Mouse (Mus musculus) heart, postnatal 0 days (tissue): ENCODE results near the gene Rwdd4a. TPM values are rescaled to one million over a fixed set of nuclear protein-coding genes. Genes with fewer than 3 reads are reported as not detected.

Experiments
- ATAC-seq: fragments of 200-750 bp; cut with Nextera tagmentation; 2 replicates; pipeline ENCODE4 v1.8.0; 2017; ENCODE audit warnings: low read depth, moderate number of reproducible peaks, moderate library complexity; ENCODE audit not compliant: insufficient read depth
- DNase-seq: peaks from one replicate; pipeline ENCODE4 v3.0.0-alpha.2; 2016; ENCODE audit warnings: low spot score
- H3K27ac ChIP-seq: fragments of 300-500 bp; sonication (generic); 2 replicates; pipeline ENCODE4 v1.5.1; 2014; ENCODE audit warnings: low read depth, mild to moderate bottlenecking
- H3K27me3 ChIP-seq: fragments of 300-500 bp; sonication (generic); 2 replicates; pipeline ENCODE4 v1.6.1; 2014; ENCODE audit warnings: low read length, mixed read lengths; ENCODE audit not compliant: control insufficient read depth, insufficient read depth
- H3K36me3 ChIP-seq: fragments of 300-500 bp; sonication (generic); replicated peaks from 2 replicates; pipeline ENCODE4 v1.6.1; 2014; ENCODE audit warnings: low read length, mixed read lengths; ENCODE audit not compliant: control insufficient read depth, insufficient read depth
- H3K4me1 ChIP-seq: fragments of 300-500 bp; sonication (generic); 2 replicates; pipeline ENCODE4 v1.6.1; 2014; ENCODE audit warnings: antibody characterized with exemption; ENCODE audit not compliant: control insufficient read depth, insufficient read depth
- H3K4me2 ChIP-seq: fragments of 300-500 bp; sonication (generic); 2 replicates; pipeline ENCODE4 v1.6.1; 2014; ENCODE audit warnings: low read depth, mild to moderate bottlenecking, low read length, moderate library complexity
- H3K4me3 ChIP-seq: fragments of 300-500 bp; sonication (generic); 2 replicates; pipeline ENCODE4 v1.5.1; 2014; ENCODE audit warnings: low read depth, low read length
- H3K9ac ChIP-seq: fragments of 300-500 bp; sonication (generic); replicated peaks from 2 replicates; pipeline ENCODE4 v1.6.1; 2014; ENCODE audit warnings: low read depth, low read length, mixed read lengths
- H3K9me3 ChIP-seq: fragments of 300-500 bp; sonication (generic); replicated peaks from 2 replicates; pipeline ENCODE4 v1.6.1; 2016; ENCODE audit warnings: low read length; ENCODE audit not compliant: control insufficient read depth
- CTCF ChIP-seq: IDR thresholded peaks from 2 replicates; pipeline ENCODE4 v1.5.1; 2016; ENCODE audit warnings: antibody characterized with exemption, control low read depth, low read depth
- EP300 ChIP-seq: IDR thresholded peaks from 2 replicates; pipeline ENCODE4 v1.6.1; 2016; ENCODE audit warnings: antibody characterized with exemption, low read depth
- WGBS: fragments of 180-500 bp; shearing (Covaris S2); extraction: QIAGEN DNeasy Blood & Tissue Kit; methylation state at CpG from one replicate; pipeline ENCODE4 v1.1.7; 2014; 5-methylcytosine and 5-hydroxymethylcytosine counted together
- polyA plus RNA-seq: library from polyadenylated mRNA; unstranded; fragments of >200 nt; fragmentation: Nextera tagmentation; extraction: Ambion mirVana; gene quantifications from 2 replicates; pipeline ENCODE4 v1.2.1, GENCODE M21; 2015
- total RNA-seq: library from RNA; depleted of rRNA; stranded (reverse); fragments of >200 nt; gene quantifications from 2 replicates; pipeline ENCODE4 v1.2.3, GENCODE M21; 2014; ENCODE audit warnings: low replicate concordance

Rwdd4a gene
- total and polyA plus RNA-seq, 2 experiments from 2014 or later: 13.3 to 44.5 TPM

- Histone ChIP-seq H3K9ac (no peak overlapping the region), H3K27ac (no peak overlapping the region), H3K36me3 (peaks cover 38% of the 10 kb centered on the region), H3K9me3 (no peaks in the 10 kb centered on the region), H3K4me3 (no peak overlapping the region), H3K4me2 (no peak overlapping the region), H3K27me3 (no peaks in the 10 kb centered on the region), H3K4me1 (peaks cover 7% of the 10 kb centered on the region)
- ATAC-seq: no peak
- no peak for TF ChIP-seq CTCF
- no peak for TF ChIP-seq EP300
- WGBS: 87% methylated on average over 4 of the region's 4 CpGs
- DNase-seq: no peak
These were observed 4.9 kb downstream of the Rwdd4a start for GRCm38 (mm10) chr8:47538323-47538722.

GRCm38 (mm10) chr8:47542746-47543145, 9.3 kb downstream of the Rwdd4a start:
- ATAC-seq: no peak
- Histone ChIP-seq H3K27me3 (no peaks in the 10 kb centered on the region), H3K9me3 (no peaks in the 10 kb centered on the region), H3K4me1 (no peaks in the 10 kb centered on the region), H3K9ac (no peak overlapping the region), H3K4me3 (no peak overlapping the region), H3K27ac (no peak overlapping the region), H3K4me2 (no peak overlapping the region), H3K36me3 (peaks cover 74% of the 10 kb centered on the region)
- TF ChIP-seq EP300 (no peak), CTCF (no peak)
- WGBS: 95% methylated on average over 16 of the region's 16 CpGs
- no peak for DNase-seq

- no peak for DNase-seq
- no peaks in the 10 kb centered on the region for H3K4me1 ChIP-seq
- H3K4me2 ChIP-seq: no peak overlapping the region
- H3K36me3 ChIP-seq: peaks cover 74% of the 10 kb centered on the region
- H3K4me3 ChIP-seq: no peak overlapping the region
- H3K27me3 ChIP-seq: no peaks in the 10 kb centered on the region
- ATAC-seq: no peak
- TF ChIP-seq CTCF (no peak), EP300 (no peak)
- WGBS: 93% methylated on average over 5 of the region's 5 CpGs
- H3K9me3 ChIP-seq: no peaks in the 10 kb centered on the region
- no peak overlapping the region for H3K9ac ChIP-seq
- H3K27ac ChIP-seq: no peak overlapping the region
These were observed 10.6 kb downstream of the Rwdd4a start for GRCm38 (mm10) chr8:47544094-47544493.

- TF ChIP-seq EP300: no peak
- no peak for TF ChIP-seq CTCF
- no peak for DNase-seq
These were observed 13.6 kb downstream of the Rwdd4a start for GRCm38 (mm10) chr8:47547102-47547501.

GRCm38 (mm10) chr8:47553613-47554012, 20.1 kb downstream of the Rwdd4a start:
- Histone ChIP-seq H3K9me3 (no peaks in the 10 kb centered on the region), H3K27ac (no peak overlapping the region), H3K9ac (no peak overlapping the region), H3K27me3 (no peaks in the 10 kb centered on the region), H3K4me2 (no peak overlapping the region), H3K36me3 (peaks cover 38% of the 10 kb centered on the region), H3K4me1 (no peaks in the 10 kb centered on the region), H3K4me3 (no peak overlapping the region)
- 86% methylated on average over 6 of the region's 6 CpGs for WGBS
- no peak for TF ChIP-seq EP300
- no peak for TF ChIP-seq CTCF
- DNase-seq: no peak
- ATAC-seq: no peak

More at GRCm38 (mm10) chr8:47547102-47547501, 13.6 kb downstream of the Rwdd4a start:
- H3K4me1 ChIP-seq: no peaks in the 10 kb centered on the region
- H3K4me2 ChIP-seq: no peak overlapping the region
- H3K4me3 ChIP-seq: no peak overlapping the region
- WGBS: 96% methylated on average over 10 of the region's 10 CpGs
- no peak overlapping the region for H3K27ac ChIP-seq
- no peaks in the 10 kb centered on the region for H3K9me3 ChIP-seq
- H3K27me3 ChIP-seq: no peaks in the 10 kb centered on the region
- no peak overlapping the region for H3K9ac ChIP-seq
- ATAC-seq: no peak
- H3K36me3 ChIP-seq: peaks cover 87% of the 10 kb centered on the region

GRCm38 (mm10) chr8:47556446-47556845, 23.0 kb downstream of the Rwdd4a start:
- Histone ChIP-seq H3K9ac (no peak overlapping the region), H3K36me3 (peaks cover 11% of the 10 kb centered on the region; the same call in 1 of the 2 replicates), H3K9me3 (no peaks in the 10 kb centered on the region), H3K27ac (no peak overlapping the region), H3K4me3 (no peak overlapping the region), H3K27me3 (no peaks in the 10 kb centered on the region), H3K4me1 (no peaks in the 10 kb centered on the region), H3K4me2 (no peak overlapping the region)
- TF ChIP-seq EP300: no peak
- TF ChIP-seq CTCF: no peak
- ATAC-seq: no peak
- DNase-seq: no peak
- WGBS: 64% methylated on average over 7 of the region's 7 CpGs
